Mouse (Mus musculus) left cerebral cortex, adult 2 months (tissue): ENCODE data around the gene Gm13694. TPM values are rescaled to one million over a fixed set of nuclear protein-coding genes. Genes with fewer than 3 reads are reported as not detected.
"Not testable (repeated sequence)": the region's sequence is repeated elsewhere in the genome, so short reads cannot be mapped to it uniquely, and the experiment has no call there.

Source experiments
- DNase-seq, 2 experiments: peaks; one replicate each; pipeline ENCODE4 v3.0.0; 2021 to 2022; ENCODE audit warnings: low spot score in 2 of 2, mixed read lengths in 1 of 2; ENCODE audit errors: extremely low spot score in 1 of 2
- H3K27ac ChIP-seq: fragments of 200-600 bp; 2 replicates; pipeline ENCODE4 v1.8.1; 2022
- H3K4me3 ChIP-seq: fragments of 200-600 bp; 2 replicates; pipeline ENCODE4 v1.8.1; 2022
- CTCF ChIP-seq: fragments of 200-600 bp; IDR thresholded peaks from 2 replicates; pipeline ENCODE4 v1.8.1; 2022; ENCODE audit warnings: antibody characterized with exemption, mild to moderate bottlenecking, moderate library complexity
- intact Hi-C: fragments of 180-260 bp; cut with DNase I; formaldehyde crosslinking; loops from one replicate; pipeline ENCODE4 v1.15.1; 2025
- total RNA-seq, 2 experiments: library from RNA; stranded (reverse); gene quantifications; 2 replicates each; pipeline ENCODE4 v1.2.3; 2021

The Gm13694 gene
- total RNA-seq, 2 experiments from 2014 or later = 1.6 to 1.7 TPM

- intact Hi-C loops = no loop called here
- H3K4me3 ChIP-seq = no peak overlapping the region
- no peak overlapping the region for H3K27ac ChIP-seq
- TF ChIP-seq CTCF = no peak
- no peak for DNase-seq
These were observed 30.2 kb downstream of the Gm13694 start for GRCm38 (mm10) chr2:84008913-84009312.

GRCm38 (mm10) chr2:84009818-84010217, 31.1 kb downstream of the Gm13694 start:
- Histone ChIP-seq H3K4me3 (no peak overlapping the region), H3K27ac (no peak overlapping the region)
- DNase-seq = no peak
- intact Hi-C loops = no loop called here
- TF ChIP-seq CTCF = no peak

GRCm38 (mm10) chr2:84014572-84014971, 35.8 kb downstream of the Gm13694 start:
- no peak for DNase-seq
- Histone ChIP-seq H3K4me3 (no peak overlapping the region), H3K27ac (no peak overlapping the region)
- TF ChIP-seq CTCF = no peak
- intact Hi-C loops = no loop called here

GRCm38 (mm10) chr2:84016291-84016690, 37.6 kb downstream of the Gm13694 start:
- intact Hi-C loops, DNase-seq, H3K27ac ChIP-seq, H3K4me3 ChIP-seq: not testable (repeated sequence)

GRCm38 (mm10) chr2:84018330-84018729, 39.6 kb downstream of the Gm13694 start:
- no peak for DNase-seq
- TF ChIP-seq CTCF = no peak
- Histone ChIP-seq H3K4me3 (no peak overlapping the region), H3K27ac (no peak overlapping the region)
- intact Hi-C loops = no loop called here

GRCm38 (mm10) chr2:84019519-84020305, 41.0 kb downstream of the Gm13694 start:
- TF ChIP-seq CTCF = no peak
- Histone ChIP-seq H3K27ac (no peak overlapping the region), H3K4me3 (no peak overlapping the region)
- DNase-seq = no peak
- intact Hi-C loops = no loop called here

GRCm38 (mm10) chr2:84021930-84022329, 43.2 kb downstream of the Gm13694 start:
- no peak for DNase-seq
- Histone ChIP-seq H3K4me3 (no peak overlapping the region), H3K27ac (no peak overlapping the region; the same call in 1 of the 2 replicates)
- TF ChIP-seq CTCF = no peak
- intact Hi-C loops = no loop called here

- intact Hi-C loops = no loop called here
- no peak for TF ChIP-seq CTCF
- Histone ChIP-seq H3K27ac (peak overlapping the region; percentile 24; the same call in 1 of the 2 replicates), H3K4me3 (no peak overlapping the region)
- DNase-seq = peak; percentile 30 to 34
These were observed 44.2 kb downstream of the Gm13694 start for GRCm38 (mm10) chr2:84022905-84023304.

- intact Hi-C loops = no loop called here
- Histone ChIP-seq H3K27ac (peak overlapping the region; percentile 21; the same call in 1 of the 2 replicates), H3K4me3 (no peak overlapping the region)
- DNase-seq = no peak
- no peak for TF ChIP-seq CTCF
These were observed 44.6 kb downstream of the Gm13694 start for GRCm38 (mm10) chr2:84023319-84023718.

GRCm38 (mm10) chr2:84025217-84025616, 46.5 kb downstream of the Gm13694 start:
- intact Hi-C loops = no loop called here
- H3K4me3 ChIP-seq = no peak overlapping the region
- DNase-seq = no peak
- no peak for TF ChIP-seq CTCF
- no peak overlapping the region for H3K27ac ChIP-seq

Other genes starting within 250 kb of the Gm13694 start
- 100 to 1,000 TPM; 204 to 206 TPM for gene Fam171b, start 166.3 kb upstream of the Gm13694 start, total RNA-seq
- gene Zswim2, start 37.7 kb upstream of the Gm13694 start, total RNA-seq = not detected
- gene Gm13698, start 23.2 kb upstream of the Gm13694 start, total RNA-seq = 1 to 10 TPM; 1.6 to 1.7 TPM
- gene Gm13693, start 17.4 kb upstream of the Gm13694 start, total RNA-seq = 1 to 10 TPM; 1.6 to 1.7 TPM
- gene Gm13695, start 11.6 kb upstream of the Gm13694 start, total RNA-seq = not detected
- gene Gm13696, start 5.8 kb upstream of the Gm13694 start, total RNA-seq = 1 to 10 TPM; 1.6 to 1.7 TPM
- 1 to 10 TPM; 1.6 to 1.7 TPM for gene Gm13697, start 5.8 kb downstream of the Gm13694 start, total RNA-seq
- gene Gm13691, start 11.6 kb downstream of the Gm13694 start, total RNA-seq = 1 to 10 TPM; 1.6 to 1.7 TPM